Mouse (Mus musculus) left cerebral cortex, postnatal 14 days (tissue): Measurements from ENCODE around the gene Hnrnpab. TPM values are rescaled to one million over a fixed set of nuclear protein-coding genes. Genes with fewer than 3 reads are reported as not detected.
"Not testable (repeated sequence)": the region's sequence is repeated elsewhere in the genome, so short reads cannot be mapped to it uniquely, and the experiment has no call there.

Source experiments
- DNase-seq, 2 experiments: peaks; one replicate each; pipeline ENCODE4 v3.0.0; 2021 to 2022; ENCODE audit warnings: low spot score in 2 of 2, mixed read lengths in 1 of 2
- intact Hi-C: fragments of 180-260 bp; cut with DNase I; formaldehyde crosslinking; loops from one replicate; pipeline ENCODE4 v1.15.1; 2025
- total RNA-seq, 2 experiments: library from RNA; stranded (reverse); gene quantifications; 2 replicates each; pipeline ENCODE4 v1.2.3; 2021

The Hnrnpab gene
- total RNA-seq, 2 experiments from 2014 or later, result 131 to 144 TPM

DNA sequence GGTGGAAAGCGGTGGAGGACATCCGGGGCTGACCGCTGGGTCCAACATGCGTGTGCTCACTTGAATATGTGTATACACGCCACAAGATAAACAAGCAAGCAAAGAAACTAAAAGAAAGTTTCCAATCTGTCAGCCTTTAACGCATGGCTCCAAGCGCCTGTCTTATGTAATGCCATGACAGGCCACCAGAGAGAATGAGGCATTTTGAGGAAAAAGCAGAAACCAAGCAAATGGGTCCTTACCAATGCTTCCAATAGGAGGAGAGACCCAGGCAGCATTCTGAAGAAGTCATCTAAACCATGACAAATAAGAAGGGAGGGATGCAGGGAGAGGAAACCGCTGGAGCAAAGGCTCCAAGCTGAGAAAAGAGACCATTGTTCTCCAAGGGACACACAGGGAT lies 7.6 kb upstream of the Hnrnpab start:
- DNase-seq, result no peak
- intact Hi-C loops, result no loop called here

DNA sequence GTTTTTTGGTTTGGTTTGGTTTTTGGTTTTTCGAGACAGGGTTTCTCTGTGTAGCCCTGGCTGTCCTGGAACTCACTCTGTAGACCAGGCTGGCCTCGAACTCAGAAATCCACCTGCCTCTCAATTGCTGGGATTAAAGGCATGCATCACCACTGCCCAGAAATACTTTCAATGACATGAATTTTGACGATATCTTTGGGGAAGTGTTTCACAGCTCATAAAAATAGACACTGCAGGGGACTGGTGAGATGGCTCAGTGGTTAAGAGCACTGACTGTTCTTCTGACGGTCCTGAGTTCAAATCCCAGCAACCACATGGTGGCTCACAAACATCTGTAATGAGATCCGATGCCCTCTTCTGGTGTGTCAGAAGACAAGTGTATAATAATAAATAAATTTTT lies 3.3 kb upstream of the Hnrnpab start:
- DNase-seq, result not testable (repeated sequence)

DNA sequence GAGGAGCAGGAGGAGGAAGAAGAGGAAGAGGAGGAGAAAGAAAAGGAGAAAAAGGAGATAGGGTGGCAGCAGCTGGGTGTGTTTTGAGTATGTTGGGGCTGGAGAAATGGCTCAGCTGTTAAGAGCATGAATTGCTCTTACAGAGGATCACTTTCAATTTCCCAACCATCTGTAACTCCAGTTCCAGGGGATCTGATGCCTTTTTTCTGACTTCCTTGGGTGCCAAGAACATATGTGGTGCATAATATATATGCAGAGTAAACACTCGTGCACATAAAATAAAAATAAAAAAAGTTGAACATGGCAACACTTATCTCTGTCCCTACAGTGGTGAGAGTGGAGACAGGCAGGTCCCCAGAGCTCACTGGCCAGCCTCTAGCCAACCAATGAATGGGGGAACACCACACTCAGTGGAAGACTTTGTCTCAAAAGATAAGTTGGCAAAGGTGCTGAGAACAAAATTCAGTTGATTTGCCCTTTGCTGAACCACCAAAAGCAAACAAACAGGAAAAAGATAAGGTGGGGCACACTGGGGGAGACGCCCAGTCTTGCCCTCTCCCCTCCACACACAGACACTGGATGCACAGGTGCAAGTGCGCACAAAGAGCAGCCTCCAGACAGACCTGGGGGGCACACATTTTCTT lies 2.7 kb upstream of the Hnrnpab start:
- DNase-seq, result no peak
- intact Hi-C loops, result no loop called here

More for the DNA sequence above, 3.3 kb upstream of the Hnrnpab start:
- intact Hi-C loops, result not testable (repeated sequence)

DNA sequence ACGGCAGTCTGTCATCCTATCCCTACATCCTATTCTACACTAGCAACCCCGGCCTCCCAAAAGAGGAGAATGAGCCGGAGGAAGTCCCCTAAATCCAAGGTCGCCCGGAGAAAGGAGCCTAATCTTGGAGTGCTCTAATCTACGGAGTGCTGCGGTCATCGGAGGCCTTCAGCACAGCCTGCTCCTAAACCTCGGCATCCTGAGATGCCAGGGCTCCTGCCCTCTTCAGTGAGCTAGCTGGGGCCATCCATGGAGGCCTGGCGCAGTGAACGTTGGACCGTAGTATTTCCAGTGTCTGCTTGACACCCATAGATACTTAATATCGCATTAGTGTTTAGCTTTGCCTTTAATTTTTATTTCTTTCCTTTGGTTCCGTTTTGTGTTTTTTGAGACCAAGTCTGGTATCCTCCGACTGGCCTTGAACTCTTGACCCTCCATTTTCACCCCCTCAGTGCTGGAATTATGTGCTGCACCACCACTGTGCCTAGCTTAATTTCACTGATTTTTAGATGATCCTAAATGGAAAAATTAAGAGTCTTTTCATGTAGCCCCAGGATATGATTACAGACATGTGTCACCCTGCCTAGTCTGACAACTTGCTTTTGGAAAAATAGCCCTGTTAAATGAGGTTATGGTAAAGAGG lies 570 bp upstream of the Hnrnpab start:
- DNase-seq, result no peak
- intact Hi-C loops, result no loop called here

GRCm38 (mm10) chr11:51605602-51606446 lies 823 bp downstream of the Hnrnpab start:
- DNase-seq, result peak; percentile 64 to 77
- intact Hi-C loops, result no loop called here

DNA sequence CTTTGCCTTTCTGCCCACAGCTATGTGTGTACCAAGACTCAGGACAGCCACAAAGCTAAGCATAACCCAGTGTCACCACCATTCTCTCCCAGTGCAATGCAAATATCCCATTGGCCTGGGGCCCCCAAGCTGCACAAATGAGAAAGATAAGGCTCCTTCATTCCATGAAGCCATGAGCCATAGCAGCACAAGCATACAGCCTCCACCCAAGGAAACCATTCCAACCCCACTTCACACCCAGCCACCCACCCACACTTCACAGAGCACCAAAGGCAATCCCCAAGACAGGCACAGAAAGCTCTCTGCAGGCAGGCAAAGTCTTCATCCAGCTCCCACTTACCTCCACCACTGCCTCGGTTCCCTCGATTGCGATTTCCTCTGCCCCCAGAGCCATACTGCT lies 4.4 kb downstream of the Hnrnpab start:
- DNase-seq, result no peak
- intact Hi-C loops, result no loop called here

DNA sequence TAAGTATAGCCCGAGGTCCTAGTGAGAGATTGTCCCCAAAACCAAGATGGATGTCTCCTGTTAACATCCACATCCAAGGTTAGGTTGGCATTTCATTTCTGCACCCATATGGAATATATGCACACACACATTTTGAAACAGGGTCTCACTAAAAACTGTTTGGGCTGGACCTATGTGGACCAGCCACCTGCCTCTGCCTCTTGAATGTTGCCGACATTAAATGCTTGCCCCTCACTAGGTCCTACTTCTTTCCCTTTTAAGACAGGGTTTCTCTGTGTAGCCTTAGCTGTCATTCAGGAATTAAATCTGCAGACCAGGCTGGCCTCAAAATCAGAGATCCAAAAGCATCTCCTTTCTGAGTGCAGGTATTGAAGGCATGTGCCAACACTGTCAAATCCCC lies 9.1 kb downstream of the Hnrnpab start:
- intact Hi-C loops, result no loop called here
- no peak for DNase-seq

- no peak for DNase-seq
- intact Hi-C loops, result no loop called here
Measured at GRCm38 (mm10) chr11:51595459-51596083, 11.1 kb downstream of the Hnrnpab start.

DNA sequence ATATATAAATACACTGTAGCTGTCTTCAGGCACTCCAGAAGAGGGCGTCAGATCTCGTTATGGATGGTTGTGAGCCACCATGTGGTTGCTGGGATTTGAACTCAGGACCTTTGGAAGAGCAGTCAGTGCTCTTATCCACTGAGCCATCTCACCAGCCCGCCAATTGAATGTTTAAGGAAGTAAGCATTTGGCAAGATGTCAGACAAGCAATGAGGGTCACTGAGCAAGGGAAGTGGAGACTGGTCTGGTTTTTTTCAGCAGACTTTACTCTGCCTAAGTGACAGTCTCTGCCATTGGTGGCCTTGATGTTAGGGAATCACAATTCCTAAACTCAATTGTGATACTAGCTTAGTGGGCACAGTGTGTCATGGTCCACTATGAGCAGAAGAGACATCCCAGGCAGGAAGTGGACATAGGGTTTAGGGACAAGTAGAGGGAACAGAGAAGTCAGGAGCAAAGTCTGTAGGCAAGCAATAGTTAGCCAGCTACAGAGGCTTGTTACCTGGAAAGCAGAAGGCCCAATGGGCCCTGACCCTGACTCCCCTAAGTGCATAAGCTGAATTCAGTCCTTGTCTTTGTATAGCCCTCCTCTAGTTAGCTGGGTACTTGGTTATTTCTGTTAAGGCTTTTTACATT lies 11.8 kb downstream of the Hnrnpab start:
- no peak for DNase-seq
- intact Hi-C loops, result no loop called here

- DNase-seq, result no peak
- intact Hi-C loops, result no loop called here
Measured at GRCm38 (mm10) chr11:51593849-51594248, 12.8 kb downstream of the Hnrnpab start.

DNA sequence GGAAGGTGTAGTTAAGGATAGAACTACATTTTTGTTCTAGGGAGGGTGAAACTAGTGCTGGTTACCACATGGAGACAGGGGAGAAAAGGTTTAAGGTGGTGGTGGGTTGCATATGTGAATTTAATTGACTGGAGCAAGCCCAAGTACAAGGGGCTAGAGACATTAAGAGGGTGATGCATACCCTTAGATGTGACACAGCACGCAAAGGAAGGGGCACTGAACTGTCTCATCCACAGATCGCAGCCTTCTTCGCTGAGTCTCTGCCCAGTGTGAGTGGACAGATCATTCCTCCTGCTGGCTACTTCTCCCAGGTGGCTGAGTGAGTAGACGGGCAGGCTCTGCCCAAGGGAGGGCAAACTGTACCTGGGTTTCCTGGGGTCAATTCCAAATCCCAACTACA lies 13.3 kb downstream of the Hnrnpab start:
- intact Hi-C loops, result no loop called here
- no peak for DNase-seq

GRCm38 (mm10) chr11:51591915-51592314 lies 14.7 kb downstream of the Hnrnpab start:
- intact Hi-C loops, result no loop called here
- no peak for DNase-seq

- intact Hi-C loops, result no loop called here
- DNase-seq, result no peak
Measured at GRCm38 (mm10) chr11:51591168-51591567, 15.5 kb downstream of the Hnrnpab start.

DNA sequence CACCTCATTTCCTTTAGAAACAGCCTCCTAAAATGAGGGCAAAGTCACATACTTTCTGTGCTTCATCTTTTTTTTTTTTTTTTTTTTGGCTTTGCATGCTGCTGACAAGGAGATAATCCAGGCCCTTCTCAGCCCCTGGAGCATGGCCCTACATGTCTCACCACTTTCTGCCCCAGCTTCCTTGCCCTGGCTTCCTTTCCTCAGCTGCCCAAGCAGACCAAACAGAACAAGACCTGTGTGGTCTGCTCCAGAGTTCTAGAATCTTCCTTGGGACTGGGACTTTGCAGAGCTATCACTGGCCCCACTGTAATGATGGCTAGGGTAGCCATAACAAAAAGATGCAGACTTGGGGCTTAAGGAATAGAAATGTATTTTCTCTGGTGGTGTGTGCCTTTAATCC lies 16.6 kb downstream of the Hnrnpab start:
- no peak for DNase-seq
- intact Hi-C loops, result no loop called here

DNA sequence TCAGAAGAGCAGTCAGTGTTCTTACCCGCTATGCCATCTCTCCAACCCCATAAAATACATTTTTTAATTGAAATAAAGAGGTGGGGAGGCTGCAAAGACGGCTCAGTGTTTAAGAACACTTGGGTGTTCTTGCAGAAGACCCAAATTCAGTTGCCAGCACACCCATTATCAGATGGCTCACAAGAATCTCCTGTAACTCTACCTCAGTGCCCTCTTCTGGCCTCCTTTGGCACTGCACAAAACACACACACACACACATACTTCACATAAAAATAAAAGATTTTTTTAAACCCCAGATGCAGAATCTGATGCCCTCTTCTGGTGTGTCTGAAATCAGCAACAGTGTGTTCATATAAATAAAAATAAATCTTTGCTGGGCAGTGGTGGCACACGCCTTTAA lies 17.8 kb downstream of the Hnrnpab start:
- no peak for DNase-seq
- intact Hi-C loops, result no loop called here

- intact Hi-C loops, result no loop called here
Measured at GRCm38 (mm10) chr11:51587059-51587458, 19.6 kb downstream of the Hnrnpab start.

GRCm38 (mm10) chr11:51586411-51586810 lies 20.2 kb downstream of the Hnrnpab start:
- DNase-seq, result no peak
- intact Hi-C loops, result no loop called here

More at GRCm38 (mm10) chr11:51587059-51587458, 19.6 kb downstream of the Hnrnpab start:
- DNase-seq, result no peak

- no peak for DNase-seq
- intact Hi-C loops, result no loop called here
Measured at GRCm38 (mm10) chr11:51585608-51586252, 20.9 kb downstream of the Hnrnpab start.
